ENCODE assay signal across 9 mouse cellular contexts in the genomic region with DNA sequence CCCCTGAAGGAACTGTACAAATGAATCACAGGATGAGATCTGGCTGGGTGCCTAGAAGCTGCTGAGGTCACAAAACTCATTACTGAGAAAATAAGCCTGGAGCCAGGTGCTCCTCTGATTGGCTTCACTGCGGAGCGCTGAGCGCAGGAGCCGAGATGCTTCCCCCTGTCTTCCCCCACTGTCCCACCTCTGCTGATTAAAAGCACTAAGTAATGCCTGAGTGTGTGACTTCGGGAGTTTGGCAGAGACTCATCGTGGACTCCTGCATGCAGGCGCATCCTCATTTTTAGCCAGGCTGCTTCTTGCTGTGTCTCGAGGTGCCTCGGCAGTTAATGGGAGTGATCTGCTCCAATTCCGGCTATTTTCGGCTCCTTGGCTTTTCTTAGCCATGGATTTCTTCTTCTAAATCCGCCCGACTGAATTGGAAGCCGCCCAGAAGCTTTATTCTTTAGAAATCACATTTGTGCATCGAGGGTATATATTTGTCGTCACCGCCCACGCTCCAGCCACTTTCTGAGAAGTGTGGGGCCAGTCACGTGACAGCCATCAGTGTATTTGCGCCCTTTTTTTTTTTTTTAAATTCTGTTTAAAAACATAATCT. TPM values are rescaled to one million over a fixed set of nuclear protein-coding genes. Genes with fewer than 3 reads are reported as not detected.
A peak's percentile ranks its signal among the peaks of the same experiment; 100 is the strongest.
DNase-seq lines count a peak whose midpoint lies in the region; ATAC-seq lines count a peak whose summit lies in the region.
"Had no signal": no experiment of that assay in that cellular context is flagged by ENCODE, and none has a peak within 500 bp of the region (broad histone marks: within the 10 kb centered on the region; RNA-seq: fewer than 3 reads in every experiment).

No protein-coding gene starts in this region.

- H3K9me3 ChIP-seq in limb, embryonic 15.5 days = no peaks in the 10 kb centered on the region
- no peaks in the 10 kb centered on the region for H3K9me3 ChIP-seq in stomach, embryonic 16.5 days (replicated peaks; ENCODE audit: control insufficient read depth, low read length)

- H3K4me3 ChIP-seq in limb, embryonic 15.5 days = peak overlapping the region; percentile 19
- H3K4me3 ChIP-seq in stomach, embryonic 16.5 days (replicated peaks; ENCODE audit: low read length) = no peak overlapping the region; the same call in 1 of the 2 replicates

- no peak overlapping the region for H3K9ac ChIP-seq in limb, embryonic 15.5 days
- 0 out of 2 replicates have a peak overlapping the region, but pooled peaks have one; percentile 26 for H3K9ac ChIP-seq in stomach, embryonic 16.5 days (ENCODE audit: low read length)

- no peak for ATAC-seq in limb, embryonic 15.5 days (ENCODE audit: insufficient number of reproducible peaks, low FRiP score, low TSS enrichment, low read depth)
- ATAC-seq in stomach, embryonic 16.5 days (ENCODE audit: insufficient read depth, low FRiP score) = no peak
- no peak for ATAC-seq in megakaryocyte progenitor cell, adult 5-6 weeks (replicated peaks; ENCODE audit: poor library complexity)

- no peaks in the 10 kb centered on the region for H3K36me3 ChIP-seq in limb, embryonic 15.5 days
- no peaks in the 10 kb centered on the region for H3K36me3 ChIP-seq in stomach, embryonic 16.5 days (ENCODE audit: control insufficient read depth, insufficient read depth, low read length)

- H3K27me3 ChIP-seq in limb, embryonic 15.5 days = no peaks in the 10 kb centered on the region
- H3K27me3 ChIP-seq in stomach, embryonic 16.5 days (ENCODE audit: control insufficient read depth, insufficient read depth, low read length) = no peaks in the 10 kb centered on the region

- H3K27ac ChIP-seq in limb, embryonic 15.5 days = peak overlapping the region; percentile 68
- no peak overlapping the region for H3K27ac ChIP-seq in stomach, embryonic 16.5 days (ENCODE audit: low read length)

- peaks cover 24% of the 10 kb centered on the region for H3K4me1 ChIP-seq in limb, embryonic 15.5 days
- H3K4me1 ChIP-seq in stomach, embryonic 16.5 days (ENCODE audit: control insufficient read depth, insufficient read depth, low read length) = no peaks in the 10 kb centered on the region

- DNase-seq in layer of hippocampus, adult 11-12 months (ENCODE audit: low spot score) = peak; percentile 27
- DNase-seq in layer of hippocampus, adult 9-10 months (ENCODE audit: low spot score) = no peak
- DNase-seq in cerebellum, adult 11 months = peak; percentile 64
- DNase-seq in frontal cortex, postnatal 25 days (ENCODE audit: low spot score in 2 of 2) = peak; percentile 40 to 44
- DNase-seq in kidney, adult 8-10 months = peak; percentile 52 to 74

- WGBS in limb, embryonic 15.5 days = 37% methylated on average over 20 of the region's 20 CpGs
- 51% methylated on average over 20 of the region's 20 CpGs for WGBS in stomach, embryonic 16.5 days

- peak overlapping the region; percentile 39 for H3K4me2 ChIP-seq in limb, embryonic 15.5 days
- peak overlapping the region; percentile 44 for H3K4me2 ChIP-seq in stomach, embryonic 16.5 days (ENCODE audit: low read depth, low read length)

RNA-seq across cellular contexts. Expression of a gene that starts 55.3 kb away (rescaled TPM):
- 1.2 and 1.7 TPM in 2 replicates for polyA plus RNA-seq in limb, embryonic 15.5 days (2015; fragmentation: Nextera tagmentation; extraction: Ambion mirVana)
- polyA plus RNA-seq in stomach, embryonic 16.5 days (2015; fragmentation: Nextera tagmentation; extraction: Ambion mirVana) = 0.19 TPM in 1 of 2 replicates, not detected in the other
- not detected in 2 replicates for total RNA-seq in megakaryocyte progenitor cell, adult 5-6 weeks (2015)
- total RNA-seq in megakaryocyte progenitor cell, adult 5-6 weeks (2017) = not detected in 2 replicates
- total RNA-seq: MEL had no signal
